Mouse (Mus musculus): ENCODE data around the gene Slc35b2.

The Slc35b2 gene

DNA sequence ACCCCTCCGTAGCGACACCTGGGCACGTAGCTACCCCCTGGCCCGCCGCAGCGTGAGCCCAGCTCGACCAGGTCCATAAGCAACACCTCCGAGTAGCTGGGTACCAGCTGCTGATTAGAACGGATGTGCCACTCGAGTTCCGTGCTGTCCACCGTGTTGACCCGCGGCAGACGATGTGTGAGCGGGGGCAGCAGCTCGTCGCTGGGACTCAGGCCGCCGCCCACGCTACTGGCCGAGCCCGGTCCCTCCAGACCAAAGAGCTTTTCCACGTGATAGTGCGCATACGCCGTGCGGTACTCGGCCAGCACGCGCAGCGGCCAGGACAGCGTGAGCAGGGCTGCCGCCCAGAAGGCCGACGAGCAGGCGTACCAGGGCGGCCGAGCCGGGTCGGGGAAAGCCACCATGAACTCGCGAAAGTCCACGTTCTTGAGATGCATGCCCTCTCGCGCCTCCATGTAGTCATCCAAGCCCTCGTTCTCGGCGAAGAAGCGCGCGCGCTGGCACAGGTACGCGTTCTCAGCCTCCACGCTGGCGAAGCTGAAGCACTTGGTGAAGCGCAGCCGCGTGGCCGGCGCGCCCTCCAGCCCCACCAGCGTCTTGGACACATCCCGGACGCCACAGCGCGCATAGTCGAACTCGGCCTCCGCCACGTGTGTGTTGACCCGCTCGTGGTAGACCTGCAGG, 18.3 kb upstream of the Slc35b2 start:
- no peak for DNase-seq (ENCODE audit: low read depth, low spot score)

DNA sequence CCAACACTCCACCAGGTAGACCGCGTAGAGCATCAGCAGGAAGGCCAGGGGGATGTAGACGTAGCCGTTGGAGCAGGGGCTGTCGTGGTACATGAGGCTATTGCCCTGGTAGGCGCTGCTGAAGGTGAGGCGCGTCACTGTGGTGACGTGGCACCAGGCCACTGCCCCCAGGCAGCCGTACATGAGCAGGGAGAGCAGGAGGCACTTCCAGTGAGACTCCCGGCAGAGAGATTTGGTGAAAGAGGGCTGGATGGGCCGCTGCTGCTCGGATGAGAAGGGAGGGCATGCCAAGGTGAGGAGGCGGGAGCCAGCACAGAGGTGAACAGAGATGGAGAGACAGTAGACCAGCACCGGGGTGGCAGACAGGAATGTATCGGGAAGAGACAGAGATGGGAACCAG, 16.7 kb upstream of the Slc35b2 start:
- DNase-seq (ENCODE audit: low read depth, low spot score) = no peak

DNA sequence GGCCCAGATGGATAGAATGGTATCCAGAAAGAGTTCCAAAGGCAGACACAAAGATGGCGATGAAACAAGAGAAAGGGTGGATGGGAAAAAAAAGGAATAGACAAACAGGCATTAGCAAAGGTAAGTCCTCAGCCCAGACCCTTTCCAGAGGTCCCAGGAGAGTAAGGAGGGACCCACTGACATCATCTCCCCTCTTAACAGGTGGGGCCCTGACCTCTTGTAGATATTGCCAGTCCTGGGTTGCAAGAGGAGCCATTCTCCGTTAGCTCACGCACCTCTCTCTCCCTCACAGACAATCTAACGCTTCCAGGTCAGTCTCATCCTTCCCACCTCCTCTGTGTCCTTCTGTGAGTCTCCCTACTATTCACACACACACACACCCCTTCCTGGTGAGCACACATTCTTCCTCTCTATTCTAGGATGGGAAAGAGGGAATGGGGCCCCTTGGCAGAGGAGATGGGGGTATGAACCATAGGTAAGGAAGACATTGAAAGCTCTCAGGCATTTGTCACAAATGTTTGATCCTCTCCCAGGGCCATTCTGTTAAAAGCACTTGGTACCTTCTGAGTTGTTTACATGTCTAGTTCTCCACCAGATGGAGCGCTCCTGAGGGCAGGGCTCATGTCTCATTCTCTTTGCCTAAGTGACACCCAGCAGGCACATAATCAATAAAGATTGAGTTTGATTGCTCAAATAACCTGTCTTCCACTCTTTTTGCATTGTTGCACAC, 16.0 kb upstream of the Slc35b2 start:
- no peak for DNase-seq (ENCODE audit: low read depth, low spot score)

DNA sequence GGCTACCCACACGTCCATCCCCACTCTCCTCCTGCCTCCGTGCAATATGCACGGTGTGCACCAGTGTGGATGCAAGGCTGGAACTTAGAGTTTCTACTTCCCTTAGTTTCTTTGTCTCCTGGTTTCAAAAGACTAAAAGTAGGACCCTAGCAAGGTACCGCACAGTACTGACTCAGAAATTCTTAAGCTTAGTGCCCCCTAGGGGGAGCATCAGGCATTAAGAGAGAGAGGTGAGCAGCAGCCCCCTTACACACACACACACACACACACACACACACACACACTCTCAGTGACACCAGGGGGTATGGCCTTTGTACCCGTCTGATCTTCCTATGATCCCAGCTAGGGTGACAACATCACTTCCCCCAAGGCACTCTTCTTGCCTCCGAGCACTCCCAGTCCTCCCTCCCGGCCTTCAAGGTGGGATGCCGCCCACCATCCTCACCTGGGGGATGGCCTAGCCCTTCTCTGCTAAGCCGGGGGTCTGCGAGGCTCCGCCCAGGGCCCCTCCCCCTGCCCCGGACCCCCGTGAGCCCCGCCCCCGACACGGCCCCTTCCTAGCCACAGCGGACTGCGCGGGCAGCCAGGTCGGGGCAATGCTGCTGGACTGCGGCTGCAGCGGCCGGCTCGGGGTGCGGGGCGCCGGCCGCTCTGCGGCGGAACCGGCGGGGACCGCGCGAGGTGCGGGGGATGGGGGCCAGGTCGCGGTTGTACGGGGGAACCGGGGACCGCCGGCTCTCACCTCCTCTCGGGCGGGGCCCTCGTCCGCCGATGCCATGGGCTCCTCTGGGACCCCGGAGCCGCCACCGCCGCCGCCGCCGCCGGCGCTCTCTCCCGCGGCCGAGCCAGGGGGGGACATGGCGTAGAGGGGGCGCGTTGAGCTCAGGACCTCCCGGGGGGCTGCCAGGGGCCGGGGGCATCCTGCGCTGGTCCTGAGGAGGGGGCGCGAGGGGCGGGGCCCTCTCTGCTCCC, 14.8 kb upstream of the Slc35b2 start:
- DNase-seq (ENCODE audit: low read depth, low spot score) = no peak

DNA sequence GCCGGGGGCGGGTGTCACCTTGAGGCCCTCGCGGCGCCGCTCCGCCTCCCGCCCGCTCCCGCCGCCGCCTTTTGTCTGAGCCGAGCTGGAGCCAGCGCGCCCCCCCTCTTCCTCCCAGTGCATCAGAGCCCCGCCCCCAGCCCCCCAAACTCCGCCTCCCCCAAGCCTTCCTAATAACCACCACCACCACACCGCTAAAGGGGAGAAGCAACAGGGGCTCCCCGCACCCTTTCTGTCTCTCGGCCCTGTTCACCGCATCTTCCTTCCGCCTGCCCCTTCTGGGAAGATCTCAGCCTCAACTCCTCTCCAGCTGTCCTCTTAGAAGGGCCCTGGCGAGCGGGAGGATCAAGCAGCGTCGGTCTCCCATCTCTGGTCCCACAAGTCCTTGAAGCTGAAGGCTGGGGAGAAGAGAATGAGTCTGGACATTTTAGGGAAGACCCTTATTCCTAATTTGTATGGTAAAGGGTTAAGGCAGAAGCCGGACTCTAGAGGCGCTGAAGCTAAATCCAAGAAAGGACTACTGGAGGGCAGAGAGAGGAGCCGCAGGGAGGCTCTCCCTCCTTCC, 14.0 kb upstream of the Slc35b2 start, which contains the start of gene Tmem151b:
TSS of gene Tmem151b (minus strand) at position 61 of the 565 bp plus-strand sequence.
- no peak for DNase-seq (ENCODE audit: low read depth, low spot score)

DNA sequence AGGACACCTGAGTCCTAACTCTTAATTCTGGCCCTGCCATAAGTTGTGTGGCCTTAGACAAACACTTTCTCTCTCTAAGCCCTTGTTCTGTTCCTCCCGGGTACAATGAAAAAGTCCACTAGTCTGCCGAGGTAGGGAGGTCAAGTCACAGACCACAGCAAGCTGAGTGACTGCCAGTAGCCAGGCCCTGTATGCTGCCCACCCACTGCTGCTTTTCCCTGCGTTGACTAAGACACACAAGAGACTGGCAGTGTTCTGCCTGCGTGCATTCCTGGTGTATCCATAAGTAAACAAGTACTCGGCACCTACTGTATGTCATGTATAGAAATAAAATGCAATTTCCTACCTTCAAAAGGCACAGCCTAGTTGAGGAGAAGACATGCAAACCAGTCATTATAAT, 13.4 kb upstream of the Slc35b2 start:
- no peak for DNase-seq (ENCODE audit: low read depth, low spot score)

DNA sequence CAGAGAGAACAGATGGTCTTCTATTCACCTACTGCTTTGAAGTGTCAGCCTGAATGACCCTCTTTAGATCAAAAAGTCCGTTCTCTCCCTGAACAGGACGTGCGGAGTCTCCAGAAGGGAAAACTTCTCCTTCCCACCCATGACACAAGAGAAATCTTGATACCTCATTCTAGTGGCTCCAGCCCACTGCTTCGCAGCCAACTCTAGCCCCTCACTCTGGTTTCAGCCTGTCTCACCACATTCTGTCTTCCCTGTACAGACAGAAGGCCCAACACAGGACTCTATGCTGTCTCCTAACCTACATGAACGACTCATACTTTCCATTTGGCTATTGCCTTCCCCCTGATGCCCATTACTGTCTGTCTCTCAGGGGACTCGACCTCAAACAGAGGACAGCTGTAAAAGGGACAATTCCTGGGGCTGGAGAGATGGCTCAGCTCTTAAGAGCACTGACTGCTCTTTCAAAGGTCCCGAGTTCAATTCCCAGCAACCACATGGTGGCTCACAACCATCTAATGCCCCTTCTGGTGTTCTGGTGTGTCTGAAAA, 12.4 kb upstream of the Slc35b2 start:
- DNase-seq (ENCODE audit: low read depth, low spot score) = no peak

DNA sequence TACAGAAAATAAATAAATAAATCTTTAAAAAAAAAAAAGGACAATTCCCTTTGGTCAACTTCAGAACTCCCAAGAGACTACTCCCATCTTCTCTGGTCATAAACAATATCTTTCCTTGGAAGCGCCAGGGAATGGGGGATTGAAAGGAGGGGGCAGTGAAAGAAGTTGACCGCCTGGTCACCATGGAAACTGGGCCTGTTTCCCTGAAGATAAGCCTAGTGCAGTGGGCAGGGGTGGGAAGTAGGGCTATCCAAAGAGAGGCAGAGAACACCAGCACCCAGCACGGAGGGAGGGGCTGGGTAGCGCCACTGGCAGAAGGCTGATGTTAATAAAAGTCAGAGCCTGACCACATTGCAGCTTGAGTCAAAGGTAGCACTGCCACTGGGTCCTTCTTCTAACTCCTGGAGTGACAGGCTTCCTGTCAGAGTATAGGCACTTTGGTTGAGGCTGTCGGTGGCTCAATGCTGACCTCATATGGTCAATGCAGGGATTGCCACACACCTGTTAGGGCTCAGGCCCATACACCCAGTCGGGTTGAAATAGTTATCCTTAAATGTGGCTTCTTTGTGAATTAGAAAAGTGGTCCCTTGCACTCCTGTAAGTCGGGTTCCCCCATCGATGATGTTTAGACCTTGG, 11.7 kb upstream of the Slc35b2 start:
- DNase-seq (ENCODE audit: low read depth, low spot score) = peak; percentile 58

DNA sequence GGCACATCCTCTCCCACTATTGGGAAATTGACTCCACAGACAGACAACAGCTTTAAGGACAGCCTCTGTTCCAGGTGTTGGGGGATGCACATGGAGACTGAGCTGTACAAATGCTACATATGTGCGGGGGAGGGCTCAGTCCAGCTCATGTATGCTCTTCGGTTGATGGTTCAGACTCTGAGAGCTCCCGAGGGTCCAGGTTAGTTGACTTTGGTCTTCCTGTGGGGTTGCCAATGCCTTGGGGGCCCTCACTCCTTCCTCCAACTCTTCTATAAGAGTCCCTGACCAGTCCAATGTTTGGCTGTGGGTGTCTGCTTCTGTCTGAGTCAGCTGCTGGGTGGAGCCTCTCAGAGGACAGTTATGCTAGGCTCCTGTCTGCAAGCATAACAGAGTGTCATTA, 10.6 kb upstream of the Slc35b2 start:
- no peak for DNase-seq (ENCODE audit: low read depth, low spot score)

DNA sequence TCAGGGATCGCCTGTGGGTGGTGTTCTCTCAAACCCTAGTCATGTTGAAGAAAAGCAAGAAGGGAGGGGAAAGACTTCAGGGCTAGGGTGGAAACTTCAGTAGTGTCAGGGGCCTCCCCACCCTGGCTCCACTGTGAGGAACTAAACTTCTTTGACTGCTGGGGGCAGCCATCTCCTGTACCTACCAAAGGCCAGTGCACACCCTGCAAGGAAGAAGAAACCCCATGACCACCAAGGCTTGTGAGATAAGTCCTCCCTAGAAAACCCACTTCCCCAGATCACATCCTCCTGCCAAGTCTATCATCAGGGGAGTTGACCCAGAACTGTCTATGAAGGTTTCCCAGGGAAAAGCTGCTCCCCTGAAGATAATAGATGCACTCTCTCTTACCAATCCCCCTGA, 9.3 kb upstream of the Slc35b2 start:
- DNase-seq (ENCODE audit: low read depth, low spot score) = no peak

DNA sequence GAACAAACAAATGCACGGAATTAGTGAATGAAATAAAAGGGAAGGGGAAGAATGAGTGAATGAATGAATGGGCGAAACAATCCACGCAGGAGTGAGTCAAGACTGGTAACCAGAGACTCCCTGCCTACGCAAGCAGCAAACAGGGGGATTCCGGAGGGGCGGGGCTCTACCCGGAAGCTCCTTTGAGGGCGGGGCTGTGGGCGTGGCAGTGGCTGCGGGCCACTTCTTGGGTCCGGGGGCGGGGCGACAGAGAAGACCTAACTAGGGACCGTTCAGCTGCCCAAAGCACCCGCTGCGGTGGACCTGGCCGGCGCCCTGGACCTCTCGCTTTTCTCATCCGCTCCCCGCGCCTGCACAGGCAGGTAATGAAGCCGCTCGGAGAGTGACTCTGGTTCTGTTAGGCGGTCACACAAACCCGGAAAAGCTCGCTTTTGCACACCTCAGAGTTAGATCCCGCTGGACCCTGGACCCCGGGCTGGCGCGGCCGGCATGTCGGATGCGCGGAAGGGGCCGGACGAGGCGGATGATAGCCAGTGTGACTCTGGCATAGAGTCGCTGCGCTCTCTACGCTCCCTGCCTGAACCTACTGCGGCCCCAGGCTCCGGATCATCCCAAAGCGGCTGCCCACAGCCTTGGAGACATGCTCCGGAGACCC, 8.1 kb upstream of the Slc35b2 start, which contains the start of gene Nfkbie:
TSS of gene Nfkbie (plus strand) at position 252 of the 655 bp plus-strand sequence.
- DNase-seq (ENCODE audit: low read depth, low spot score) = peak; percentile 85

DNA sequence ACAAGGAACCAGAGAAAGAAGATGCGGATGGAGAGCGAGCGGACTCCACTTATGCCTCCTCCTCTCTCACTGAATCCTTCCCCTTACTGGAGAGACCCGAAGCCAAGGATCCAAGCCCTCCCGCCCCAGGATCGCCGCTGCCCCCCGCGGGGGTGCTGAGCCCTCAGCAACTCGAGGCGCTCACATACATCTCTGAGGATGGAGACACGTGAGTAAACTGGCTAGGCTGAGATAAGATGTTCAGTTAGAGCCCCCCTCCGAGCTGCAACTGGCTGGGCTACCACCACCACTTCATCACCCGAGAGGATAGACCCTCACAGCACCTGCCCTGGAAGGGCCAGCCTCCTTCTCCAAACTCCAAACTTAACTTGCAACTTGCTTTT, 7.6 kb upstream of the Slc35b2 start:
- no peak for DNase-seq (ENCODE audit: low read depth, low spot score)

DNA sequence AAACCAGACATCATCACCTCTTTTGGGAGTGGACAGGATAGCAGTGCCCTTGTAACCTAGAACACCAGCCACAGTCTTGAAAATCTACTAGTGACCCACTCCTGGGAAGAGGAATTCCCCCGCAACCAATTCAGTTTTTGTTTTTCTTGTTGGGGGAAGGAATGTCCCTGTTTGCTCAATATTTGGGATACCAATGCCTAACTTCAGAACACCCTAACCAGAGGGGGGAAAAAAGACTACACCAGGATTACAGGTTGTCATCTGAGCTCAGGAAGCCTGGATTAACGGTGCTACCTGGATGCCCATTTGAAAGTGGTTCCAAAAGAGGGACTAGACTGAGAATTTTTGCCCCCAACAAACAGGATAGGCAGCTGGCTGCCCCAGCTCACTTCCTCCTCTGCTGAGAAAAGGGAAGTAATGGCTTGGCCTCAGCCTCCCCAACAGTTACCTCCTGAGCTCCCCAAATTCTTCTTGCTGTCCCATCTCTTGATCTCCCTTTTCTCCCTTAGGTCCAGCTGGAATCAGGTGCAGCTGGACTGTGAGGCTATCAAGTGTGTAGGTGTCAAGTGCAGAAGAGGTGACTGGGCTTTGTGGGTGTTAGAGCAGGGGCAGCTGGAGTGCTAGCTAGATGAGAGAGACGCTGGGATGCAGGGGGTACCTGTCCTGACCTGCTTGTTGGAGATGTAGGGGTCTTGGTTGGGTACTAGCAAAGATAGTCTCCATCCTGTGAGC, 7.0 kb upstream of the Slc35b2 start:
- no peak for DNase-seq (ENCODE audit: low read depth, low spot score)

DNA sequence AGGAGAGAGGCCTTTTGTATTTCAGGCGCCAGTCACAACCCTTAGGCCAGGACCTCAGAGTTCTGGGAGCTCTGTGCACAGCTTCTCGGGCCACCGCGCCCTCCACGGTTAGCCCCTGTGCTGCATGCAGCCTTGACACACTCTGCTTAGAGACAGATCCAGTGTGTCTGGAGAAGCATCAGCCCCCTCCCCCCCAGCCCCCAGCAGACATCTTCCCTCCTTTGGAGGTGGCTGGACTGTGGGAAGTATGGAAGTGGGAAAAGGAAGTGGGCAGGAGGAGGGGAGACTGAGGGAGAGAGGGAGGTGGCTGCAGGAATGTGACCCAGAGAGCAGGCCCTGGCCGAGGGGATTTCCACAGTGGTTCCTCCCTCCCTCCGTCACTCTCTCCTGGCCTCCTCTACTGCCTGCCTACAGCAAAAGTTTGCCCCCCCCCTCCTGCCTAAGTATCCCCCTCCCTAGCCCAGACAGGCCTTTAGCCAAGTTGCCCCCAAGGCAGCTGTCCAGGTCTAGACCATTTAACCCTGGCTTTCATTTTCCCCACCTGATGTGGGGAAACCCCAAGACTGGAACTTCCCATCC, 6.3 kb upstream of the Slc35b2 start:
- no peak for DNase-seq (ENCODE audit: low read depth, low spot score)

DNA sequence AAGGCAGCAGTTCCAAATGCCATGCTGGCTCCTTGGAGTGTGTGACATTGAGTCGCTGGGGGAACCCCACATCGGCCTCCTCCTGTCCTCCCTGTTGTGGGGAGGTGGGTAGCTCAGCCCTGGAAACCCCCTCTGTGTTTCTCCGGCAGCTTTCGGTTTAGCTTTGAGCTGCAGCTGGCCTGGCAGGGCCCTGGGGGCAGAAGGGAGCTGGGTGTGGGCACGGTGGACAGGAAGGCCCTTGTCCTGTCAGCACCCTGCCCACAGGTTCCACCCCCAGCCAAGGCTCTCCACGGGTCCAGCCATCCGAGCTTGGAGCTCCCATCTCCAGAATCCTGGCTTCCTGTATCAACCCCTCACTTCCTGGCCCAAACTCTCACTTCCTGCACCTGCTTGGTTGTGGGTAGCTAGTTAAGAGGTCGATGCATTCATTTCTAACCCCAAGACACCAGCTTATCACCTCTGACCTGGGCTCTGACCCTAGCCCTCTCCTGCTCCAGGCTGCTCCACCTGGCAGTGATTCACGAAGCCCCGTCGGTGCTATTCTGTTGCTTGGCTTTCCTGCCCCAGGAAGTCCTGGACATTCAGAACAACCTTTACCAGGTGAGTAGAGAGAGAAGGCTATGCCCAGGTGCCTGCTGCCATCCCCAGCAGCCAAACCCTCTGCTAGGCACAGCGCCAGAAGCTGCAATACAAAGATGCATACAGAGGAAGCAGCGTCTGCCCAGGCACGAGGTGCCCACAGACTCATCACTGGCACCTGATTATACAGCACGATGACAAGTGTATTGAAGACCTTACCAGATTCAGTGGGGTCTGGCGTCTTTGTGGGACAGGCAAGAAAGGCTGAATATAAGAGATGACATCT, 5.4 kb upstream of the Slc35b2 start:
- DNase-seq (ENCODE audit: low read depth, low spot score) = no peak

DNA sequence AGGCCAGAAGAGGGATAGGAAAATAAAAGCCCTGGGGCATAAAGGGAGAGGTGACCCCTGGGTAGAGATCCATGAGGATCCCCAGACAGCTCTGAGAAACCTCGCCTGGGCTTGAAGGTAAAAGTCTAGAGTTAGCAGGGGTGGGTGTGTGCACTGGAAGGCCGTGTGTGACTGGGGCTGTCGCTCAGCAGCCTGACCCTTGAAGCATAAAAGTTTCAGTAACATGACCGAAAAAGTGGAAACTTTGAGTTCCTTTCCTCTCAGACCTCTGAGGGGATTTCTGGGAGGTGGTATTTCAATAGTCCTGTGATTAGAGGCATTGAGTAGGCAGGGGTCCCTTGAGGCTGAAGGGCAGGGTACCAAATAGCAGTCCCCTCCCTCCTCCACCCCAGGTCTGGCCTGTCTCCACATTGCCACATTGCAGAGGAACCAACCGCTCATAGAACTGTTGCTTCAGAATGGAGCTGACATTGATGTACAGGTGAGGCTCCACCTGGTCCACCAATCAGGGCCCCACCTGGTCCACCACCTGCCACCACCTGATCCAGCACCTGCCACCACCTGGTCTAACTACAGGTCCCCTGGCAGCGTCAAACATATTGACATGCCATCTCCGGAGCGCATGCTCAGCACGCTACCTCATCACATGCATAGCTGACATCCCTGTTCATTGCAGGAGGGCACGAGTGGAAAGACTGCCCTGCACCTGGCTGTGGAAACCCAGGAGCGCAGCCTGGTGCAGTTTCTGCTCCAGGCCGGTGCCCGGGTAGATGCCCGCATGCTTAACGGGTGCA, 3.7 kb upstream of the Slc35b2 start:
- DNase-seq (ENCODE audit: low read depth, low spot score) = no peak

DNA sequence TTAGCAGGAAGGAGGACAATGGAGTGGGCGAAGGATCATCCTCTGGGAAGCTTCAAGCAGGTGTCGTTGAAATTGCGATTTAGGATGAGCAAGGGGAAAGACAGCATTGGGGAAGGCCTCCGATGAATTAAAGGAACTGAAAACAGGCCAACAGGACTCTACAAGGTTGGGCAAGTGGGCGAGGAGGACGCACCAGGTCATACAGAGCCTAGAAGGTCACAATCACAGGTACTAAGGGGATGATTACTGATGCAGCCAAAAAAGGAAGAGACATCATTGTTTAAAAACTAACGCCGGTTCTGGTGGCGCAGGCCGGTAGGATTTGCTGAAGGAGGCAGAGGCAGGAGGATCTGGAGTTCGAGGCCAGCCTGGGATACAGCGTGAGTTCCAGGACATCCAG, 458 bp upstream of the Slc35b2 start:
- DNase-seq (ENCODE audit: low read depth, low spot score) = no peak
